Mouse (Mus musculus): ENCODE data around the gene Pex5. TPM values are rescaled to one million over a fixed set of nuclear protein-coding genes. Genes with fewer than 3 reads are reported as not detected.
"Not testable (repeated sequence)": the region's sequence is repeated elsewhere in the genome, so short reads cannot be mapped to it uniquely, and the experiment has no call there.

The Pex5 gene
- polyA plus RNA-seq, 1 experiment from 2014 or later: 39.1 TPM

GRCm38 (mm10) chr6:124425042-124425441 lies 10.2 kb upstream of the Pex5 start:
- 44% methylated on average over 7 of the region's 7 CpGs for WGBS
- H3K9ac ChIP-seq; ATAC-seq (ENCODE audit: borderline replicate concordance, extremely low read depth, low FRiP score, low TSS enrichment); H3K4me1 ChIP-seq; H3K4me2 ChIP-seq; H3K27ac ChIP-seq; H3K36me3 ChIP-seq; H3K4me3 ChIP-seq; H3K27me3 ChIP-seq; H3K9me3 ChIP-seq: not testable (repeated sequence)

GRCm38 (mm10) chr6:124424068-124424498 lies 9.2 kb upstream of the Pex5 start:
- H3K27ac ChIP-seq: no peak overlapping the region
- no peaks in the 10 kb centered on the region for H3K27me3 ChIP-seq
- H3K9ac ChIP-seq: no peak overlapping the region
- ATAC-seq (ENCODE audit: borderline replicate concordance, extremely low read depth, low FRiP score, low TSS enrichment): no peak
- H3K9me3 ChIP-seq: no peaks in the 10 kb centered on the region
- H3K36me3 ChIP-seq: no peaks in the 10 kb centered on the region
- no peaks in the 10 kb centered on the region for H3K4me1 ChIP-seq
- no peak overlapping the region for H3K4me3 ChIP-seq
- WGBS: 10% methylated on average over 1 of the region's 1 CpGs
- H3K4me2 ChIP-seq: no peak overlapping the region

- Histone ChIP-seq H3K4me2 (no peak overlapping the region), H3K9ac (no peak overlapping the region), H3K27me3 (no peaks in the 10 kb centered on the region), H3K4me3 (no peak overlapping the region), H3K27ac (no peak overlapping the region), H3K9me3 (no peaks in the 10 kb centered on the region), H3K4me1 (peaks cover 10% of the 10 kb centered on the region), H3K36me3 (no peaks in the 10 kb centered on the region)
- 86% methylated on average over 3 of the region's 3 CpGs for WGBS
- ATAC-seq (ENCODE audit: borderline replicate concordance, extremely low read depth, low FRiP score, low TSS enrichment): no peak
Measured at GRCm38 (mm10) chr6:124418686-124419085, 3.8 kb upstream of the Pex5 start.

- Histone ChIP-seq H3K27ac (peak overlapping the region; percentile 76), H3K4me1 (peaks cover 16% of the 10 kb centered on the region), H3K4me3 (peak overlapping the region; percentile 92), H3K27me3 (no peaks in the 10 kb centered on the region), H3K4me2 (peak overlapping the region; percentile 68), H3K9me3 (no peaks in the 10 kb centered on the region), H3K36me3 (peaks cover 13% of the 10 kb centered on the region), H3K9ac (peak overlapping the region; percentile 49)
- ATAC-seq (ENCODE audit: borderline replicate concordance, extremely low read depth, low FRiP score, low TSS enrichment): peak; percentile 65
- WGBS: 6% methylated on average over 21 of the region's 21 CpGs
Measured at GRCm38 (mm10) chr6:124415347-124416088, 651 bp upstream of the Pex5 start.

GRCm38 (mm10) chr6:124414150-124414926 lies 529 bp downstream of the Pex5 start:
- Histone ChIP-seq H3K36me3 (peaks cover 13% of the 10 kb centered on the region), H3K27me3 (no peaks in the 10 kb centered on the region), H3K9ac (peak overlapping the region; percentile 91), H3K4me1 (peaks cover 16% of the 10 kb centered on the region), H3K27ac (peak overlapping the region; percentile 34), H3K4me2 (peak overlapping the region; percentile 68), H3K4me3 (peak overlapping the region; percentile 92), H3K9me3 (no peaks in the 10 kb centered on the region)
- peak; percentile 63 for ATAC-seq (ENCODE audit: borderline replicate concordance, extremely low read depth, low FRiP score, low TSS enrichment)
- 1% methylated on average over 42 of the region's 45 CpGs for WGBS

GRCm38 (mm10) chr6:124413770-124414149 lies 1.1 kb downstream of the Pex5 start:
- no peak for ATAC-seq (ENCODE audit: borderline replicate concordance, extremely low read depth, low FRiP score, low TSS enrichment)
- H3K4me2 ChIP-seq: peak overlapping the region; percentile 68
- H3K36me3 ChIP-seq: peaks cover 13% of the 10 kb centered on the region
- peaks cover 16% of the 10 kb centered on the region for H3K4me1 ChIP-seq
- no peaks in the 10 kb centered on the region for H3K9me3 ChIP-seq
- H3K27ac ChIP-seq: 0 out of 2 replicates have a peak overlapping the region, but pooled peaks have one; percentile 34
- WGBS: 44% methylated on average over 3 of the region's 3 CpGs
- H3K4me3 ChIP-seq: peak overlapping the region; percentile 92
- no peaks in the 10 kb centered on the region for H3K27me3 ChIP-seq
- peak overlapping the region; percentile 91 for H3K9ac ChIP-seq

GRCm38 (mm10) chr6:124408355-124408754 lies 6.5 kb downstream of the Pex5 start:
- peaks cover 3% of the 10 kb centered on the region; the same call in 1 of the 2 replicates for H3K4me1 ChIP-seq
- no peaks in the 10 kb centered on the region for H3K27me3 ChIP-seq
- no peak overlapping the region for H3K4me3 ChIP-seq
- no peak overlapping the region for H3K27ac ChIP-seq
- H3K36me3 ChIP-seq: peaks cover 56% of the 10 kb centered on the region
- 85% methylated on average over 5 of the region's 5 CpGs for WGBS
- H3K9me3 ChIP-seq: no peaks in the 10 kb centered on the region
- no peak overlapping the region for H3K9ac ChIP-seq
- no peak for ATAC-seq (ENCODE audit: borderline replicate concordance, extremely low read depth, low FRiP score, low TSS enrichment)
- no peak overlapping the region for H3K4me2 ChIP-seq

- no peak for ATAC-seq (ENCODE audit: borderline replicate concordance, extremely low read depth, low FRiP score, low TSS enrichment)
- H3K27ac ChIP-seq: no peak overlapping the region
- H3K27me3 ChIP-seq: no peaks in the 10 kb centered on the region
- no peak overlapping the region for H3K9ac ChIP-seq
- H3K9me3 ChIP-seq: no peaks in the 10 kb centered on the region
- H3K36me3 ChIP-seq: peaks cover 68% of the 10 kb centered on the region
- no peaks in the 10 kb centered on the region for H3K4me1 ChIP-seq
- H3K4me2 ChIP-seq: no peak overlapping the region
- H3K4me3 ChIP-seq: no peak overlapping the region
Measured at GRCm38 (mm10) chr6:124407180-124407579, 7.7 kb downstream of the Pex5 start.

- H3K27me3 ChIP-seq: no peaks in the 10 kb centered on the region
- H3K4me2 ChIP-seq: no peak overlapping the region
- H3K9ac ChIP-seq: no peak overlapping the region
- H3K4me3 ChIP-seq: no peak overlapping the region
- H3K9me3 ChIP-seq: no peaks in the 10 kb centered on the region
- H3K36me3 ChIP-seq: peaks cover 67% of the 10 kb centered on the region
- 90% methylated on average over 10 of the region's 10 CpGs for WGBS
- H3K27ac ChIP-seq: no peak overlapping the region
- H3K4me1 ChIP-seq: no peaks in the 10 kb centered on the region
- ATAC-seq (ENCODE audit: borderline replicate concordance, extremely low read depth, low FRiP score, low TSS enrichment): no peak
Measured at GRCm38 (mm10) chr6:124406326-124406725, 8.5 kb downstream of the Pex5 start.

- H3K4me3 ChIP-seq: no peak overlapping the region
- WGBS: 87% methylated on average over 6 of the region's 6 CpGs
- no peak for ATAC-seq (ENCODE audit: borderline replicate concordance, extremely low read depth, low FRiP score, low TSS enrichment)
Measured at GRCm38 (mm10) chr6:124399738-124400137, 15.1 kb downstream of the Pex5 start.

GRCm38 (mm10) chr6:124394991-124395390 lies 19.9 kb downstream of the Pex5 start:
- 83% methylated on average over 3 of the region's 3 CpGs for WGBS
- peaks cover 32% of the 10 kb centered on the region for H3K36me3 ChIP-seq
- not testable (repeated sequence) for H3K4me3 ChIP-seq; H3K27me3 ChIP-seq; H3K4me1 ChIP-seq; H3K27ac ChIP-seq; H3K9me3 ChIP-seq; H3K9ac ChIP-seq; H3K4me2 ChIP-seq; ATAC-seq (ENCODE audit: borderline replicate concordance, extremely low read depth, low FRiP score, low TSS enrichment)

More at GRCm38 (mm10) chr6:124399738-124400137, 15.1 kb downstream of the Pex5 start:
- Histone ChIP-seq H3K27me3 (no peaks in the 10 kb centered on the region), H3K4me2 (no peak overlapping the region), H3K27ac (no peak overlapping the region), H3K36me3 (peaks cover 75% of the 10 kb centered on the region), H3K4me1 (no peaks in the 10 kb centered on the region), H3K9me3 (no peaks in the 10 kb centered on the region), H3K9ac (no peak overlapping the region)

GRCm38 (mm10) chr6:124380142-124380541 lies 34.7 kb downstream of the Pex5 start:
- no peaks in the 10 kb centered on the region for H3K9me3 ChIP-seq
- no peak overlapping the region for H3K27ac ChIP-seq
- no peaks in the 10 kb centered on the region for H3K4me1 ChIP-seq
- no peak overlapping the region for H3K9ac ChIP-seq
- no peak overlapping the region for H3K4me3 ChIP-seq
- no peak for ATAC-seq (ENCODE audit: borderline replicate concordance, extremely low read depth, low FRiP score, low TSS enrichment)
- WGBS: 18% methylated on average over 5 of the region's 5 CpGs
- no peaks in the 10 kb centered on the region for H3K27me3 ChIP-seq
- H3K36me3 ChIP-seq: no peaks in the 10 kb centered on the region
- no peak overlapping the region for H3K4me2 ChIP-seq

Measured in lung, embryonic 15.5 days (tissue).